Mouse (Mus musculus): ENCODE measurements at regions not wholly inside any gene's neighbourhood (a gene's known extent, or its start where the extent isn't known, plus 50 kb on each side); places are given as distances from the start of the nearest gene placed in this dataset.
"Not testable (repeated sequence)": the region's sequence is repeated elsewhere in the genome, so short reads cannot be mapped to it uniquely, and the experiment has no call there.

DNA sequence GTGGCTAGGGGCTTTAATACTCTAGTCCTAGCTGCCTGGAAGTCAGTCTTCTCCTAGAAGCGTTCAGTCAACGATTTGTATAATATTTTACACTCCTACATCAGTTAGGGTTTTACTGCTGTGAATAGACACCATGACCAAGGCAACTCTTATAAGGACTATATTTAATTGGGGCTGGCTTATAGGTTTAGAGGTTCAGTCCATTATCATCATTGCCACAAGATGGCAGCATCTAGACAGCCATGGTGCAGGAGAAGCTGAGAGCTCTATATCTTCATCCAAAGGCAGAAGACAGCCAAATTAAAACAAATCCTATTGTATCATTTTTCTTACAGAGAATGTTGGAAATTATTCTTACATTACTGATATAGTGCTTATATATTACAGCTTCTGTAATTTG is 167.0 kb upstream of the Ndn start:
- DNase-seq (ENCODE audit: low spot score in 2 of 2): peak in 1 of 2 experiments; percentile 3

DNA sequence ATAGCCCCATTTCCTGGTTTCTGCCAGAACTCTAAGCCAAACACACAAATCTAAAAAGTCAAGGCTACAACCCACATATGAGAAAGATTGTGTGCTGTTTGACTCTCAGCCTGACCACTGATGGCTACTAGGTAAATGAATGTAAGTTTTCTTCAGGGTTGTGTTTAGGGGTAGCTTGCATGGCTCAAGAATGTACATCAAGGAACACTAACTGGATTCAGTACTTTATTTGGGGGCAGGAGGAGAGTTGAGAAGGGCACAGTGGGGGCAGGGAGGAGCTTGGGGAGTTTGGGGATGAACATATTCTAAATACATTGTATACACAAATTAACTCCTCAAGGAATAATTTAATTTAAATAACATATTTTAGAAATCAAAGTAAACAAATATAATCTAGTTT is 137.8 kb upstream of the Ndn start:
- no peak for DNase-seq (ENCODE audit: low spot score in 2 of 2)

DNA sequence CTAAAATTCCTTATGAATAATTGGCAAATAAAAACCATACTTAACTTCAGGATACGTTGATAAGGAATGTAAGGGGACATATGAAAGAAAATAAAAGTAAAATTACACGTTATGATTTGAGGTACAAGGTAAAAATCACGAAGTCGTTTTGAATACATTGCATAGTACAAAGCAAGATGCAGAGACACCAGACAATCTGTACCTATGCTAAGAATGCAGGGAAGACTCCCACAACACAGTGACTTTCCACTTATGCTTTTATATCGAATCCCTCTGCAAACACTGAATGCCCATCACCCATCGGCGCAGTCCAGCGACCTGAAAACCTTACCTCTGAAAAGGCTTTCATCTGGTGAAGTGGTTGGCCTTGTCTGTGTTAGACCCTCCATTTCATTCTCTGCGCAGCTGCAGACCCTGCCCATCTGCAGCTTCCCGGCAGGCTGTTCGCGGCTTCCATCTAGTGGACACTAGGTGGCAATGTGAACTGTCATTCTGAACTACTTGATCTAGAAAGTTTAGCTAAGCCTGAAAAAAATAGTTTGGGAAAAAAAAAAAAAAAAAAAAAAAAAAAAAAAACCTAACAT is 137.2 kb upstream of the Ndn start:
- DNase-seq (ENCODE audit: low spot score in 2 of 2): peak; percentile 40 to 42

GRCm38 (mm10) chr7:62225184-62225583 is 121.2 kb upstream of the Ndn start:
- DNase-seq (ENCODE audit: low spot score in 2 of 2): no peak

DNA sequence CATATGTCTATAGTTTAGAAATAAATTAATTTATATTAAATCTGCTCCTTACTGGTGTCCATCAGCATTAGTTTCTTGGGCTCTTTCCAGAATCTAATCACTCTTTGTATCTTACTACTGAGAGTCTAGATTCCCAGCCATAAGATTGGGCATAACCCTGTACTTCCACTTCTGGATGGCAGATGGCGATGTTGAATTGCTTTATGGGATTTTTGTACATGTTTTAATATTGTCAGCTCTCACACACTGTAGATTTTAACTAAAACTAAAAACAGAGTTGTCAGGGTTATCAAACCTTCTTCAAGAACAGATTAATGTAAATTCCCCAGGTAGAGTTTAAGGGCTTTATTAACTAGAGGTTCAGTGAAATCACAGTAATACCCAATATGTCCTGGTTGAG is 118.6 kb upstream of the Ndn start:
- DNase-seq (ENCODE audit: low spot score in 2 of 2): peak in 1 of 2 experiments; percentile 23

- no peak for DNase-seq (ENCODE audit: low spot score in 2 of 2)
Observed at GRCm38 (mm10) chr7:62230713-62231112, 115.7 kb upstream of the Ndn start.

DNA sequence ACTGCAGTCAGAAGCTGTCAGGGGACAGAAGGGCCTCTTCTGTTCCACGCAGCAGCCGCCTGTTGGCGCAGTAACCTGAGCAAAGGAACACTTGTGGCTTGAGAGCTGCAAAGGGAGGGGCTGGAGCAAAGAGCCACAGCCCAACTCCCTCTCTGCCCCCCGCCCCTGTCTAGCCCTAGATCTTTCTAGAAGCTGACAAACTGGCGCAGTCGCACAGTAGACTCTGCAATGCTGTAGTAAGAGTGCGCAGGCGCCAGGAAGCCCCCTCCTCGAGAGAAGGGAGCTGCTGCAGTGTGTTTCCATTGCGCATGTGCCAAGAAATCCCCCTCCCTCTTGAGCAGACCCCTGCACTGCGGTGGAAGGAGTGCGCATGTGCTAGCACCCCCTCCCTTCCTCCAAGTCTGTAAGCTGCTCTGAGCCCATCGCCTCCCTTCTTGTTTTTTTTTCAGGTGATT is 115.2 kb upstream of the Ndn start:
- no peak for DNase-seq (ENCODE audit: low spot score in 2 of 2)

DNA sequence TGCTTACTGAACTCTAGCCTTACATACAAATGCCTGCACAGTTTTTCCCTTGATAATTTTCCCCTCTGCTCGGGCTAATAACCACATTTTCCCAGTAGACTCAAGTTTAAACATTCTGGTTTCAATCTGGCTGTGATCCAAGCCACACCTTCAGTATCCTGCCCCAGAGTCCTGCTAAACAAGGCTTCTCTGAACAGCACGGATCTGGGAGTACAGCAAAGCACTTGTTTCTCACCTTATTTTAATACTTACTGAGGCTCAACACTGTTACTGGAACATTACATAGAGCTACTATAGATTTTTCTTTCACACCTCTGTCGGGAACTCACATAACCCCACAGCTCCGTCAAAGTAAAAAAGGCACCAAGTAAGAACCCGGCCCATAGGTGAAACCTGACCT is 114.3 kb upstream of the Ndn start:
- DNase-seq (ENCODE audit: low spot score in 2 of 2): no peak

GRCm38 (mm10) chr7:62234037-62234436 is 112.3 kb upstream of the Ndn start:
- no peak for DNase-seq (ENCODE audit: low spot score in 2 of 2)

DNA sequence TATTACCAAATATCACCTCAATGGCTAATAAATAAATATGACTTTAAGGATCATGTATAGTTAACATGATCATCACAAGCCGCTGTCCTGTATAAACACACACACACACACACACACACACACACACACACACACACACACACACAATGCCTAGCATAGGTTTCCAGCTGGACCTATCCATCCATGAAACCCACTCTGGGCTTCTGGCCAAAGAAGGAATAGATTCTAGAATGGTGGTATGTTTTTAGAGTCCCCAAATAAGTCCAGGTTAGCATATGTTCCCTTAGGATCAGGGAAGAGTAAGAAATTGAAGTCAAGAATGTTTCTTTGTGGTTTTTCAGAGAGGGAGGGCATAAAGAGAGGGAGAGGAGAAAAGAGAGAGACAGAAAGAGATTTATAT is 110.6 kb upstream of the Ndn start:
- DNase-seq (ENCODE audit: low spot score in 2 of 2): no peak

DNA sequence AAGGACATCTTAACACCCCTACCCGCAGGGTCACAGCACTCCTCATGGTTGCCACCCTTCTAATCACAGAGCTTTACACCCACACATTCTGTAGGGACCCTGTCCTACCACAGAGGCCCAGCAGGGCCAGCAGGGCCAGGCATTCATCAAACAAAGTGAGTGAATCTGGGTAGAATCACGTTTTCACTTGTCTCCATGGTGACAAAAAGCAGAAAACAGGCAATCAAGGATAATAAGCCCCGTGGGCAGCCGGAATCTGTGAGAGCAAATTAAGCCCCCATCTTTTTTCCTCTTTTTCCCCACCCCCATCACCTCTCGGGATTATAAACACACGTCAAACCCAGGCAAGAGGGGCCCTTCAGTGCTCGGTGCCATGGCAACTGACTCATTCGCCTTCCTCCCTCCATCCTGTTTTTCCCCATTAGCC is 84.7 kb upstream of the Ndn start:
- DNase-seq (ENCODE audit: low spot score in 2 of 2): no peak

- DNase-seq (ENCODE audit: low spot score in 2 of 2): not testable (repeated sequence)
Observed at GRCm38 (mm10) chr7:62262174-62262573, 84.2 kb upstream of the Ndn start.

- no peak for DNase-seq (ENCODE audit: low spot score in 2 of 2)
Observed at GRCm38 (mm10) chr7:62269156-62269855, 77.1 kb upstream of the Ndn start.

DNA sequence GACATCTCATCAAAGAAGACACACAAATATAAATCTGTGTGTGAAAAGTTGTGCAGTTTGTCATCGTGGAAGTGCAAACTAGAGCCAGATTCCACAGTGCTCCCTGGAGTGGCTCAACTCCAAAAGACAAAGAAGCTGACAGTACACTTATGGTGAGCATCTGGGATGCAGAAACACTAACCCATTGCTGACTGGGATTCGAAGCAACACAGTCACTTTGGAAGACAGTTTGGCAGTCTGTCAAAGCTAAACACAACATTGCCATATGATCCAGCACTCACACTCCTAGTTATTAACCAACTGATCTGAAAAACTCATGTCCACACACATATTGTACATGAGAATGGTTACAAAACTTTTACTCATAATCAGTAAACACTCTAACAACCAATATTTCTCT is 70.2 kb upstream of the Ndn start:
- no peak for DNase-seq (ENCODE audit: low spot score in 2 of 2)

GRCm38 (mm10) chr7:62278492-62278891 is 67.9 kb upstream of the Ndn start:
- no peak for DNase-seq (ENCODE audit: low spot score in 2 of 2)

DNA sequence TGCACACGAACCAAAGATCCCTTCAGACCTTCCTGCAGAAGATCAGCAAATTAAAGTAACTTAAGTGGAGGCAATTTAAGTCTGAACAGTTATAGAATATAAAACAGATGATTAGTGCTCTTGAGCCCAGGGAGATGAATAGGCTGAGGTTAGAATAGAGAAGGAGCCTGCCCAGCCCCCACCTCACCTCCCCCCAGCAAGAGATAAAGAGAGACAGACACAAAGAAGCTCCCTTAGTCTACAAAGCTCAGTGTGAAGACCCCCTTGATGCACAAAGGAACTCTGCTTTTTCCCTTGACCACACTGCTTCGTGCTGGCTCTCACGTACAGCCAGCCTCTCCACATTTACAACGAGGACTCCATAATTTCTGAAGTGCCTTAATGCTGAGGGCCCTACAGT is 67.3 kb upstream of the Ndn start:
- DNase-seq (ENCODE audit: low spot score in 2 of 2): no peak
